20 mouse cellular contexts compared by ENCODE assay signal in genomic region chr7:98879176-98879575, GRCm38 (mm10). TPM values are rescaled to one million over a fixed set of nuclear protein-coding genes. Genes with fewer than 3 reads are reported as not detected.
A peak's percentile ranks its signal among the peaks of the same experiment; 100 is the strongest.
DNase-seq lines count a peak whose midpoint lies in the region.
"Had no signal": no experiment of that assay in that cellular context is flagged by ENCODE, and none has a peak within 500 bp of the region (broad histone marks: within the 10 kb centered on the region; RNA-seq: fewer than 3 reads in every experiment).

No protein-coding gene starts in this region.

- no peak overlapping the region for H3K4me3 ChIP-seq in embryonic facial prominence, embryonic 10.5 days
- H3K4me3 ChIP-seq: embryonic facial prominence, embryonic 13.5 days; heart, embryonic 15.5 days; hindbrain, embryonic 13.5 days had no signal

- peaks cover 38% of the 10 kb centered on the region for H3K27me3 ChIP-seq in embryonic facial prominence, embryonic 10.5 days (replicated peaks; ENCODE audit: low read depth, poor library complexity, severe bottlenecking)
- H3K27me3 ChIP-seq: embryonic facial prominence, embryonic 13.5 days; heart, embryonic 15.5 days had no signal

- peak; percentile 45 for DNase-seq in adrenal gland, postnatal 10 days
- DNase-seq in adrenal gland, adult 18-20 months (ENCODE audit: low spot score in 2 of 2), result no peak
- DNase-seq in 416B (ENCODE audit: low read depth), result peak; percentile 13
- peak; percentile 62 for DNase-seq in adrenal gland, postnatal 14 days
- DNase-seq in layer of hippocampus, postnatal 10 days (ENCODE audit: low spot score in 2 of 2), result no peak
- DNase-seq in heart, adult 8-10 months (ENCODE audit: low spot score), result no peak
- DNase-seq in embryonic facial prominence, embryonic 10.5 days (ENCODE audit: low spot score), result no peak
- DNase-seq: cerebellum, adult 11-12 months; cerebellum, adult 9-10 months; cerebellum, postnatal 25 days; gastrocnemius, postnatal 10 days; heart, adult 18-20 months; heart, postnatal 14 days; kidney, adult 11 months had no signal

- WGBS in embryonic facial prominence, embryonic 10.5 days, result 96% methylated on average over 2 of the region's 2 CpGs

- no peak overlapping the region for H3K27ac ChIP-seq in embryonic facial prominence, embryonic 10.5 days (replicated peaks)
- H3K27ac ChIP-seq: embryonic facial prominence, embryonic 13.5 days; heart, embryonic 15.5 days; hindbrain, embryonic 13.5 days; hindbrain, postnatal 0 days had no signal

- H3K36me3 ChIP-seq in embryonic facial prominence, embryonic 10.5 days (replicated peaks), result no peaks in the 10 kb centered on the region
- H3K36me3 ChIP-seq: embryonic facial prominence, embryonic 13.5 days; heart, embryonic 15.5 days; hindbrain, embryonic 13.5 days had no signal

- peaks cover 35% of the 10 kb centered on the region for H3K4me1 ChIP-seq in embryonic facial prominence, embryonic 10.5 days

- H3K9me3 ChIP-seq in embryonic facial prominence, embryonic 10.5 days, result no peaks in the 10 kb centered on the region
- H3K9me3 ChIP-seq: embryonic facial prominence, embryonic 13.5 days; heart, embryonic 15.5 days; hindbrain, embryonic 13.5 days had no signal

RNA-seq across cellular contexts. Expression of gene Wnt11, which starts 44.3 kb away (rescaled TPM):
- 1 to 10 TPM; 6.4 to 6.5 TPM for total RNA-seq in adrenal gland, postnatal 10 days (2021)
- total RNA-seq in adrenal gland, adult 18-20 months (2021), result 1 to 10 TPM in 1 of 2 experiments, under 1 TPM in 1; 0.86 to 3.8 TPM
- 1.8 and 7.4 TPM in 2 replicates for total RNA-seq in adrenal gland, postnatal 14 days (2021)
- 1 to 10 TPM; 3.2 TPM for total RNA-seq in layer of hippocampus, postnatal 10 days (2021)
- total RNA-seq in heart, adult 8-10 months (2022), result 1 to 10 TPM; 4.2 to 7.8 (median 6.4) TPM
- polyA plus RNA-seq in embryonic facial prominence, embryonic 10.5 days (2016; fragmentation: Nextera tagmentation; extraction: Ambion mirVana), result 2.0 TPM in 2 replicates
- total RNA-seq: hematopoietic stem cell, adult 5-6 weeks; MEL had no signal

Comparison
In these comparisons a context has a peak if more than half of its experiments do, and no peak if none do; other contexts are left out.
1. DNase-seq: peak in adrenal gland, postnatal 10 days (single experiment), 416B (single experiment) and adrenal gland, postnatal 14 days (single experiment); none in adrenal gland, adult 18-20 months (0 of 2), layer of hippocampus, postnatal 10 days (0 of 2), heart, adult 8-10 months (single experiment) and embryonic facial prominence, embryonic 10.5 days (single experiment).